Mouse (Mus musculus): ENCODE measurements around the gene Rdh13. TPM values are rescaled to one million over a fixed set of nuclear protein-coding genes. Genes with fewer than 3 reads are reported as not detected.

The Rdh13 gene
- polyA plus RNA-seq (2017; shearing (Covaris generic)) = 10 to 100 TPM in 2 of 3 experiments, 1 to 10 TPM in 1; 6.2 to 24.7 (median 17.4) TPM

- peak; percentile 100 for ATAC-seq
Measured at GRCm38 (mm10) chr7:4445216-4445791, at the start of gene Rdh13. Gene Rdh13 (minus strand): TSS chr7:4445649.

- ATAC-seq = no peak
Measured at GRCm38 (mm10) chr7:4493991-4494390, 48.5 kb upstream of the Rdh13 start.

GRCm38 (mm10) chr7:4492284-4493224 lies 47.1 kb upstream of the Rdh13 start:
- peak; percentile 97 for ATAC-seq

- ATAC-seq = no peak
Measured at GRCm38 (mm10) chr7:4491308-4491707, 45.9 kb upstream of the Rdh13 start.

- no peak for ATAC-seq
Measured at GRCm38 (mm10) chr7:4482281-4482680, 36.8 kb upstream of the Rdh13 start.

GRCm38 (mm10) chr7:4479674-4480073 lies 34.2 kb upstream of the Rdh13 start:
- peak; percentile 70 for ATAC-seq

- no peak for ATAC-seq
Measured at GRCm38 (mm10) chr7:4478796-4479291, 33.4 kb upstream of the Rdh13 start.

GRCm38 (mm10) chr7:4478021-4478795 lies 32.8 kb upstream of the Rdh13 start:
- ATAC-seq = no peak

GRCm38 (mm10) chr7:4473940-4474339 lies 28.5 kb upstream of the Rdh13 start:
- no peak for ATAC-seq

- ATAC-seq = peak; percentile 50
Measured at GRCm38 (mm10) chr7:4471179-4471555, 25.7 kb upstream of the Rdh13 start.

GRCm38 (mm10) chr7:4470275-4471178 lies 25.1 kb upstream of the Rdh13 start:
- ATAC-seq = peak; percentile 28

- ATAC-seq = no peak
Measured at GRCm38 (mm10) chr7:4467801-4468200, 22.4 kb upstream of the Rdh13 start.

- peak; percentile 77 for ATAC-seq
Measured at GRCm38 (mm10) chr7:4464194-4464824, 18.9 kb upstream of the Rdh13 start.

GRCm38 (mm10) chr7:4460576-4461434 lies 15.4 kb upstream of the Rdh13 start, which contains the start of gene Eps8l1:
Gene Eps8l1 (plus strand): TSS chr7:4460674.
- peak; percentile 53 for ATAC-seq

GRCm38 (mm10) chr7:4452644-4453043 lies 7.2 kb upstream of the Rdh13 start:
- ATAC-seq = no peak

- ATAC-seq = no peak
Measured at GRCm38 (mm10) chr7:4449211-4449610, 3.8 kb upstream of the Rdh13 start.

- no peak for ATAC-seq
Measured at GRCm38 (mm10) chr7:4448439-4448838, 3.0 kb upstream of the Rdh13 start.

- no peak for ATAC-seq
Measured at GRCm38 (mm10) chr7:4447138-4447537, 1.7 kb upstream of the Rdh13 start.

- ATAC-seq = no peak
Measured at GRCm38 (mm10) chr7:4440549-4440948, 4.9 kb downstream of the Rdh13 start.

- no peak for ATAC-seq
Measured at GRCm38 (mm10) chr7:4437721-4438120, 7.7 kb downstream of the Rdh13 start.

Measured in inflammation-experienced regulatory T-cells, adult 6 months (primary cell).